Mouse (Mus musculus) stomach, embryonic 16.5 days (tissue): Measurements from ENCODE around the gene Cdkn1c. TPM values are rescaled to one million over a fixed set of nuclear protein-coding genes. Genes with fewer than 3 reads are reported as not detected.

ENCODE experiments used
- polyA plus RNA-seq: library from polyadenylated mRNA; unstranded; fragments of >200 nt; fragmentation: Nextera tagmentation; extraction: Ambion mirVana; gene quantifications from 2 replicates; pipeline ENCODE4 v1.2.1, GENCODE M21; 2015

Gene Cdkn1c
- polyA plus RNA-seq, 1 experiment from 2014 or later: 460 TPM

Other genes with a start within 250 kb of the Cdkn1c start
- 11.3 and 15.8 TPM in 2 replicates for gene Slc22a18, start 12.7 kb upstream of the Cdkn1c start, polyA plus RNA-seq
- 11.2 and 12.8 TPM in 2 replicates for gene Phlda2, start 42.1 kb upstream of the Cdkn1c start, polyA plus RNA-seq
- 196 and 204 TPM in 2 replicates for gene Nap1l4, start 88.1 kb upstream of the Cdkn1c start, polyA plus RNA-seq
- gene Cars, start 139.0 kb upstream of the Cdkn1c start, polyA plus RNA-seq: 72.8 and 85.8 TPM in 2 replicates
- 0.59 and 0.66 TPM in 2 replicates for gene Tnfrsf26, start 167.7 kb upstream of the Cdkn1c start, polyA plus RNA-seq
- 6.2 and 6.4 TPM in 2 replicates for gene Tnfrsf22, start 188.6 kb upstream of the Cdkn1c start, polyA plus RNA-seq
- gene Tnfrsf23, start 224.8 kb upstream of the Cdkn1c start, polyA plus RNA-seq: 3.5 and 4.6 TPM in 2 replicates